Mouse (Mus musculus) megakaryocyte, adult 5-6 weeks (primary cell): ENCODE results near the gene Ddc. TPM values are rescaled to one million over a fixed set of nuclear protein-coding genes. Genes with fewer than 3 reads are reported as not detected.
A peak's percentile ranks its signal among the peaks of the same experiment; 100 is the strongest.

Source experiments
- ATAC-seq: 2 replicates; pipeline ENCODE4 v1.8.0; 2016; ENCODE audit warnings: mild to moderate bottlenecking, inconsistent platforms; ENCODE audit not compliant: poor library complexity, severe bottlenecking
- total RNA-seq, 2 experiments: library from RNA; stranded (forward) in 1 of 2; stranded (reverse) in 1 of 2; fragments of 153-499, 151-499 nt in 1 of 2; fragments of 221-1000, 200-1000 nt in 1 of 2; gene quantifications; 2 replicates each; pipeline versions ENCODE4 v1.2.3 to v1.2.4; 2015 to 2017

The Ddc gene
- total RNA-seq, 2 experiments from 2014 or later, result 0.38 TPM; not detected in 1

- no peak for ATAC-seq
Measured at GRCm38 (mm10) chr11:11804421-11804820, 93.5 kb downstream of the Ddc start.

- no peak for ATAC-seq
Measured at GRCm38 (mm10) chr11:11801067-11801466, 96.9 kb downstream of the Ddc start.

- no peak for ATAC-seq
Measured at GRCm38 (mm10) chr11:11800304-11800703, 97.6 kb downstream of the Ddc start.

GRCm38 (mm10) chr11:11798690-11799089 is 99.3 kb downstream of the Ddc start:
- no peak for ATAC-seq

GRCm38 (mm10) chr11:11794626-11795025 is 103.3 kb downstream of the Ddc start:
- no peak for ATAC-seq

- ATAC-seq, result peak; percentile 86
Measured at GRCm38 (mm10) chr11:11788521-11788974, 109.4 kb downstream of the Ddc start.

- ATAC-seq, result peak; percentile 64
Measured at GRCm38 (mm10) chr11:11785457-11785856, 112.5 kb downstream of the Ddc start.

GRCm38 (mm10) chr11:11781728-11782127 is 116.2 kb downstream of the Ddc start:
- ATAC-seq, result peak; percentile 64

GRCm38 (mm10) chr11:11778345-11778744 is 119.6 kb downstream of the Ddc start:
- ATAC-seq, result no peak

GRCm38 (mm10) chr11:11777796-11778195 is 120.1 kb downstream of the Ddc start:
- ATAC-seq, result no peak

GRCm38 (mm10) chr11:11777246-11777645 is 120.7 kb downstream of the Ddc start:
- ATAC-seq, result peak; percentile 44

GRCm38 (mm10) chr11:11776822-11777174 is 121.1 kb downstream of the Ddc start:
- ATAC-seq, result peak; percentile 58

GRCm38 (mm10) chr11:11776071-11776821 is 121.7 kb downstream of the Ddc start:
- no peak for ATAC-seq

- ATAC-seq, result no peak
Measured at GRCm38 (mm10) chr11:11774893-11775292, 123.1 kb downstream of the Ddc start.

GRCm38 (mm10) chr11:11774384-11774783 is 123.6 kb downstream of the Ddc start:
- no peak for ATAC-seq

- no peak for ATAC-seq
Measured at GRCm38 (mm10) chr11:11772196-11772595, 125.7 kb downstream of the Ddc start.

GRCm38 (mm10) chr11:11770691-11771090 is 127.3 kb downstream of the Ddc start:
- no peak for ATAC-seq

- ATAC-seq, result no peak
Measured at GRCm38 (mm10) chr11:11769281-11769680, 128.7 kb downstream of the Ddc start.

GRCm38 (mm10) chr11:11768057-11768456 is 129.9 kb downstream of the Ddc start:
- ATAC-seq, result no peak

GRCm38 (mm10) chr11:11766736-11767135 is 131.2 kb downstream of the Ddc start:
- no peak for ATAC-seq

GRCm38 (mm10) chr11:11766105-11766504 is 131.8 kb downstream of the Ddc start:
- ATAC-seq, result peak; percentile 64

- ATAC-seq, result no peak
Measured at GRCm38 (mm10) chr11:11765414-11765813, 132.5 kb downstream of the Ddc start.
